Mouse (Mus musculus) kidney, adult 2 months (tissue): Measurements from ENCODE around the gene Cx3cr1. TPM values are rescaled to one million over a fixed set of nuclear protein-coding genes. Genes with fewer than 3 reads are reported as not detected.

Source experiments
- DNase-seq: peaks from one replicate; pipeline ENCODE4 v3.0.0; 2021
- H3K27ac ChIP-seq: fragments of 200-500 bp; 2 replicates; pipeline ENCODE4 v1.5.1; 2012; ENCODE audit warnings: low read depth, low read length, control low read depth, inconsistent platforms; ENCODE audit not compliant: insufficient read depth
- H3K27me3 ChIP-seq: fragments of 200-500 bp; replicated peaks from 2 replicates; pipeline ENCODE4 v1.6.1; 2012; ENCODE audit warnings: mild to moderate bottlenecking, moderate library complexity, low read length, inconsistent platforms; ENCODE audit not compliant: control insufficient read depth, insufficient read depth
- H3K36me3 ChIP-seq: fragments of 200-500 bp; 2 replicates; pipeline ENCODE4 v1.6.1; 2012; ENCODE audit warnings: mild to moderate bottlenecking, moderate library complexity, low read length, inconsistent platforms; ENCODE audit not compliant: control insufficient read depth, insufficient read depth
- H3K4me1 ChIP-seq: fragments of 200-500 bp; 2 replicates; pipeline ENCODE4 v1.6.1; 2011; ENCODE audit warnings: low read length; ENCODE audit not compliant: control insufficient read depth, insufficient read depth
- H3K4me3 ChIP-seq: fragments of 200-500 bp; 2 replicates; pipeline ENCODE4 v1.5.1; 2011; ENCODE audit warnings: mild to moderate bottlenecking, low read depth, low read length, control low read depth; ENCODE audit not compliant: insufficient read depth
- CTCF ChIP-seq: fragments of 200-500 bp; conservative IDR thresholded peaks from 2 replicates; pipeline ENCODE4 v1.5.1; 2011; ENCODE audit warnings: low read depth, mild to moderate bottlenecking, control low read depth, low read length, moderate library complexity, mixed read lengths; ENCODE audit not compliant: insufficient read depth, insufficient read length
- POLR2A ChIP-seq: fragments of 200-500 bp; IDR thresholded peaks from one replicate; pipeline ENCODE4 v1.6.1; 2011; ENCODE audit warnings: low read depth, low read length, control low read depth
- WGBS: fragments of 180-500 bp; shearing (Covaris S2); methylation state at CpG from one replicate; pipeline ENCODE4 v1.1.7; 2018; 5-methylcytosine and 5-hydroxymethylcytosine counted together
- polyA plus RNA-seq: library from polyadenylated mRNA; depleted of rRNA; stranded (reverse); fragments of >200 nt; gene quantifications from 2 replicates; pipeline ENCODE4 v1.2.3, GENCODE M21; 2012

The Cx3cr1 gene
- polyA plus RNA-seq, 1 experiment, result 6.1 TPM

- no peak for DNase-seq
- Histone ChIP-seq H3K4me3 (no peak overlapping the region), H3K36me3 (peaks cover 1% of the 10 kb centered on the region; the same call in 1 of the 2 replicates), H3K27ac (no peak overlapping the region), H3K27me3 (no peaks in the 10 kb centered on the region), H3K4me1 (no peaks in the 10 kb centered on the region)
- TF ChIP-seq CTCF, result no peak
- TF ChIP-seq POLR2A, result no peak
- 82% methylated on average over 1 of the region's 1 CpGs for WGBS
Measured at GRCm38 (mm10) chr9:119919858-119920257, 149.8 kb downstream of the Cx3cr1 start.

DNA sequence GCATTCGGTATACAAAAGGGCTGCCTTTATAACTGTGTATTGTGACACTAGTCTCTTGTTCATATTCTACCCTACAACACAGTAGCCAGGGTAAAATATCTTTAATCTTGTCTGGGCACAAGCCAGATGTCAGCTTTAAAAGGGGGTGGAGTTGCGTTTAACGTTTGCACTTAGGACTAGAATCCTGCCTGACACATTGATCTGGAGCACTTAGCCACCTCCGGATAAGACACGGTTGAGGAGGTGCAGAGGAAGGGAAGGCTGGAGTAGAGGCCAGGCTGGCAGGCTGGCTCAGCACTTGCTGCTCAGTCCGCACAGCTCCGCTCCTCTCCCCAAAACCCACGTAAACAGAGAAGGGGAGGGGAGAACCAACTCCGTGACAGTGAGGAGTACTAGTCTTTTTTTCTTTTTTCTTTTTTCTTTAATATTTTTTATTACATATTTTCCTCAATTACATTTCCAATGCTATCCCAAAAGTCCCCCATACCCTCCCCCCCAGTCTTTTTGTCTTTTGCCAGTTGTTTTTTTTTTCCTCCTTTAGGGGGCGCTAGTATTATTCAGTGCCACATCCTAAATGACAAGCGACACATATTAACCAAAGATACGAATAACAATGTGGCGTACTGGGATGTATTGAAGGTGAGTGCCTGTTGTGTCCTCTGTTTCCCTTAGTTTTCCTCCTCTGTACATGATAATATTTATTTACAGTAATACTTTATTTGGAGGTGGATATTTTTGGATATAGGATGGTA lies 156.4 kb downstream of the Cx3cr1 start:
- Histone ChIP-seq H3K4me3 (no peak overlapping the region), H3K36me3 (peaks cover 5% of the 10 kb centered on the region), H3K27me3 (no peaks in the 10 kb centered on the region), H3K27ac (no peak overlapping the region), H3K4me1 (no peaks in the 10 kb centered on the region)
- DNase-seq, result no peak
- WGBS, result 68% methylated on average over 13 of the region's 13 CpGs
- TF ChIP-seq CTCF, result no peak
- no peak for TF ChIP-seq POLR2A

DNA sequence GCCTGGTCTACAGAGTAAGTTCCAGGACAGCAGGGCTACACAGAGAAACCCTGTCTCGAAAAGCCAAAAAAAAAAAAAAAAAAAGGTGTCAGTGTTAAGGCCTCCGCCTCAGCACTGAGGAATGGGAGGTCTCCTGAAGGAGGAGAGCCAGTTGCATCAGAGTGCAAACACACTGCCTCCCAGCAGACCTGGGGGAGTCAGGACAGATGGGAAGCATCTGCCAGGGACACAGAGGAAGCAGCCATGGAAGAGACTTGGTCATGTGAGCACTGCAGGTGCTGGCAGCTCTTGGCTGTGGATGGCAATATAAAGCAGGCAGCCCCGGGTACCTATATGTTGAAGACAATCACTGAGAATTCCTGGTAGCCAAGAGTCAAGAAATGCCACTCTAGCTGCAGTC lies 159.7 kb downstream of the Cx3cr1 start:
- DNase-seq, result no peak
- Histone ChIP-seq H3K4me3 (no peak overlapping the region), H3K27ac (no peak overlapping the region), H3K36me3 (peaks cover 7% of the 10 kb centered on the region), H3K27me3 (no peaks in the 10 kb centered on the region), H3K4me1 (no peaks in the 10 kb centered on the region)
- 64% methylated on average over 3 of the region's 3 CpGs for WGBS
- TF ChIP-seq CTCF, result no peak
- no peak for TF ChIP-seq POLR2A

DNA sequence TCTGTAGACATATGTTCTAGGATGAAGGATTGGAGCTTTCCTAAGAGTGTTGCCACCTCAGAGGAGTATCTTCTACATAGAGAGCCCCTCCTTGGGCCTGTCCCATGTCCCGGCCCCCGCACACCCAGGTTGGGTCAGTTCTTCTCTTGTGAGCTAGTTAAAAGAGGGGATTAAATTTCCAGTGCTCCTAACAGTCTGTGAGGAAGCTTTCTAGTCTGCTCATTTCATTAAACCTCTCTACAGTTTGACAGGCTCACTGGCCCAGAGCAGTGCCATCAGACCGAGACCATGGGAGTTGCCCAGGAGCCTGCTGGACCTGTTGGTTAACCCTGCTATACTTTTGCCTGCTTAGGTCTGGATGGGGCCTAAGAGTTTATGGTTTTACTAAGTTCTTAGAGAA lies 161.0 kb downstream of the Cx3cr1 start:
- Histone ChIP-seq H3K4me1 (no peaks in the 10 kb centered on the region), H3K36me3 (peaks cover 7% of the 10 kb centered on the region), H3K4me3 (no peak overlapping the region), H3K27me3 (no peaks in the 10 kb centered on the region), H3K27ac (no peak overlapping the region)
- TF ChIP-seq CTCF (no peak), POLR2A (no peak)
- DNase-seq, result no peak
- 64% methylated on average over 3 of the region's 3 CpGs for WGBS

DNA sequence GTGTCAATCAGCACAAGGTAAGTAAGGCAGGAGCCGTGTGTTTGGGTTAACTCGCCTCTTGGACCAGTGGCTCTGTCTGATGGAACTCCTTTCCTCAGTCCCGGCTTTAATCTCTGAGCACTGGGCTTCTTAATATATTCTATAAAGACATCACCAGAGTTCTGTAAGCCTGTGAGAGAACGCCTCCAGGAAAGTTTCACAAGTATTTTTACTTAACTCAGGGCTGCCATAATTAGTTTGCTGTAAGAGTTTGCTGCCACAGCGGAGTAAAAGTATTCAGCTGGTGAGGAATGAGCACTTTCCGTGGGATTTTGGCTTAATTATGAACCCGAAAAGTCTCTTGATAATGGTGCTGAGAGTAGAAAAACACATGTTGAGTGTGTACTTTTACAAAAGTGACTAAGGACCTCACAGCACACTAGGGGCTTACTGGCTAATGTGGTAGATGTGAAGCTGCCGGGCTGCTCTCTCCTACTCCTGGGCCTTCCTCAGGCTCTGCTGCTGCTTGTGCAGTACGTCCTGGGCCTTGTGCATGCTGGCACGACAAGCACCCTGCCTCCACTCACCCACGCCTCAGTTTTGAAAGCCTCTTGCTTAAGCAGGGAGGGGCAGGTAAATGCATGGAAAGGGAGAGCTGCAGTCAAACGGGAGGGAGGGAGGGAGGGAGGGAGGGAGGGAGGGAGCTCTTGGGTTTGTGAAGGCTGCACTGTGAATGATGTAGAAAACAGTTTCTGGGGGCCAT lies 167.1 kb downstream of the Cx3cr1 start:
- Histone ChIP-seq H3K36me3 (peaks cover 2% of the 10 kb centered on the region; the same call in 1 of the 2 replicates), H3K4me1 (no peaks in the 10 kb centered on the region), H3K4me3 (no peak overlapping the region), H3K27me3 (no peaks in the 10 kb centered on the region), H3K27ac (no peak overlapping the region)
- DNase-seq, result no peak
- TF ChIP-seq POLR2A, result no peak
- no peak for TF ChIP-seq CTCF
- WGBS, result 83% methylated on average over 12 of the region's 12 CpGs

DNA sequence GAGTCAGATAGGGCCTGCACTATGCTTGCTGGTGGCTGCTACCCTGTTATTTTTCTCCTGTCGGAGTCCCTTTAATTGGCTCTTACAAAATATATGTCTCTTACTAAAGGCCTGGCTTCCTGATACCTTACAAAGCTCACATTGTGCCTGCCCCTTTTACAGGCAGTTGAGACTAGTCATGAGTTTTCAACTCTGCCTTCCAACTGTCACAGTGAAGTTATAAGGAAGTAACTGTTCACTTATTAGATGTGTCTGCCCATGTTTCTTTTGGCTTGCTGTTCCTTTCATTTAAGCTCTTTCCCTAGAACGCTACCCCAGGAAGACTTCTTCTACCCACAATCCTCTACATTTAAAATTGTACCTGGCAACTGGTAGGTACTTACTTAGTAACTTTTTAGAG lies 170.2 kb downstream of the Cx3cr1 start:
- 81% methylated on average over 2 of the region's 2 CpGs for WGBS
- Histone ChIP-seq H3K27ac (no peak overlapping the region), H3K36me3 (peaks cover 2% of the 10 kb centered on the region; the same call in 1 of the 2 replicates), H3K4me1 (peaks cover 4% of the 10 kb centered on the region), H3K4me3 (no peak overlapping the region), H3K27me3 (no peaks in the 10 kb centered on the region)
- DNase-seq, result peak; percentile 16
- no peak for TF ChIP-seq POLR2A
- no peak for TF ChIP-seq CTCF
